Mouse (Mus musculus): ENCODE data around the gene P2rx1.

P2rx1 gene

GRCm38 (mm10) chr11:72998771-72999170, at the start of gene P2rx1:
Gene P2rx1 (plus strand): TSS chr11:72999103.
- no peak for DNase-seq (ENCODE audit: low read depth, low spot score)

GRCm38 (mm10) chr11:72951137-72952000, 47.5 kb upstream of the P2rx1 start:
- DNase-seq (ENCODE audit: low read depth, low spot score) = no peak

- no peak for DNase-seq (ENCODE audit: low read depth, low spot score)
Measured at GRCm38 (mm10) chr11:72952226-72952625, 46.7 kb upstream of the P2rx1 start.

- DNase-seq (ENCODE audit: low read depth, low spot score) = no peak
Measured at GRCm38 (mm10) chr11:72952697-72953096, 46.2 kb upstream of the P2rx1 start.

GRCm38 (mm10) chr11:72953116-72953439, 45.8 kb upstream of the P2rx1 start:
- DNase-seq (ENCODE audit: low read depth, low spot score) = no peak

GRCm38 (mm10) chr11:72953440-72954151, 45.3 kb upstream of the P2rx1 start:
- no peak for DNase-seq (ENCODE audit: low read depth, low spot score)

- no peak for DNase-seq (ENCODE audit: low read depth, low spot score)
Measured at GRCm38 (mm10) chr11:72954216-72954615, 44.7 kb upstream of the P2rx1 start.

GRCm38 (mm10) chr11:72955339-72955974, 43.4 kb upstream of the P2rx1 start:
- no peak for DNase-seq (ENCODE audit: low read depth, low spot score)

- no peak for DNase-seq (ENCODE audit: low read depth, low spot score)
Measured at GRCm38 (mm10) chr11:72957318-72957717, 41.6 kb upstream of the P2rx1 start.

GRCm38 (mm10) chr11:72959924-72960679, 38.8 kb upstream of the P2rx1 start:
- no peak for DNase-seq (ENCODE audit: low read depth, low spot score)

- DNase-seq (ENCODE audit: low read depth, low spot score) = no peak
Measured at GRCm38 (mm10) chr11:72960723-72961071, 38.2 kb upstream of the P2rx1 start.

GRCm38 (mm10) chr11:72961072-72961980, 37.6 kb upstream of the P2rx1 start, which contains the start of gene Atp2a3:
Gene Atp2a3 (plus strand): TSS chr11:72961169.
- DNase-seq (ENCODE audit: low read depth, low spot score) = no peak

- no peak for DNase-seq (ENCODE audit: low read depth, low spot score)
Measured at GRCm38 (mm10) chr11:72962378-72962777, 36.5 kb upstream of the P2rx1 start.

- DNase-seq (ENCODE audit: low read depth, low spot score) = no peak
Measured at GRCm38 (mm10) chr11:72963058-72963788, 35.7 kb upstream of the P2rx1 start.

- no peak for DNase-seq (ENCODE audit: low read depth, low spot score)
Measured at GRCm38 (mm10) chr11:72963789-72964294, 35.1 kb upstream of the P2rx1 start.

- DNase-seq (ENCODE audit: low read depth, low spot score) = no peak
Measured at GRCm38 (mm10) chr11:72974995-72975503, 23.9 kb upstream of the P2rx1 start.

GRCm38 (mm10) chr11:72982516-72982915, 16.4 kb upstream of the P2rx1 start:
- DNase-seq (ENCODE audit: low read depth, low spot score) = no peak

- DNase-seq (ENCODE audit: low read depth, low spot score) = no peak
Measured at GRCm38 (mm10) chr11:72983283-72983682, 15.6 kb upstream of the P2rx1 start.

- DNase-seq (ENCODE audit: low read depth, low spot score) = no peak
Measured at GRCm38 (mm10) chr11:72986745-72987144, 12.2 kb upstream of the P2rx1 start.

GRCm38 (mm10) chr11:72987234-72987633, 11.7 kb upstream of the P2rx1 start:
- no peak for DNase-seq (ENCODE audit: low read depth, low spot score)
